Mouse (Mus musculus) adrenal gland, postnatal 10 days (tissue): ENCODE data around the gene Trap1. TPM values are rescaled to one million over a fixed set of nuclear protein-coding genes. Genes with fewer than 3 reads are reported as not detected.
"Not testable (repeated sequence)": the region's sequence is repeated elsewhere in the genome, so short reads cannot be mapped to it uniquely, and the experiment has no call there.

ENCODE experiments used
- DNase-seq: peaks from one replicate; pipeline ENCODE4 v3.0.0; 2021; ENCODE audit warnings: mixed read lengths
- long read RNA-seq, 2 experiments: library from polyadenylated mRNA; stranded (forward); transcript quantifications; one replicate each; pipeline ENCODE4 v2.0.0; 2021
- total RNA-seq, 2 experiments: library from RNA; stranded (reverse); gene quantifications; 2 replicates each; pipeline ENCODE4 v1.2.3; 2021

Gene Trap1
- total RNA-seq = 100 to 1,000 TPM; 189 to 198 TPM
- long read RNA-seq, experiment 1, transcript Trap1-201 (18 exons, 2,320 nt) = major isoform, 239 of 300 reads
- long read RNA-seq, experiment 1, partial matches to known transcripts = 28 of 300 reads
- long read RNA-seq, experiment 1, other reads (novel, unspliced or antisense) = 33 of 300 reads
- long read RNA-seq, experiment 2, transcript Trap1-201 (18 exons, 2,320 nt) = major isoform, 147 of 167 reads
- long read RNA-seq, experiment 2, partial matches to known transcripts = 15 of 167 reads
- long read RNA-seq, experiment 2, other reads (novel, unspliced or antisense) = 5 of 167 reads

- peak; percentile 98 for DNase-seq
These were observed at the start of gene Trap1 for GRCm38 (mm10) chr16:4077384-4078061. Gene Trap1, minus strand, starts transcription at chr16:4077827.

GRCm38 (mm10) chr16:4117072-4117471 is 39.4 kb upstream of the Trap1 start:
- peak; percentile 5 for DNase-seq

- no peak for DNase-seq
These were observed 22.7 kb upstream of the Trap1 start for GRCm38 (mm10) chr16:4100374-4100773.

GRCm38 (mm10) chr16:4097521-4097920 is 19.9 kb upstream of the Trap1 start:
- DNase-seq = no peak

GRCm38 (mm10) chr16:4096898-4097297 is 19.3 kb upstream of the Trap1 start:
- no peak for DNase-seq

- DNase-seq = no peak
These were observed 18.5 kb upstream of the Trap1 start for GRCm38 (mm10) chr16:4096141-4096540.

- no peak for DNase-seq
These were observed 9.7 kb upstream of the Trap1 start for GRCm38 (mm10) chr16:4087214-4087913.

GRCm38 (mm10) chr16:4085851-4086387 is 8.3 kb upstream of the Trap1 start:
- DNase-seq = no peak

GRCm38 (mm10) chr16:4085051-4085450 is 7.4 kb upstream of the Trap1 start:
- DNase-seq = no peak

GRCm38 (mm10) chr16:4080419-4080818 is 2.8 kb upstream of the Trap1 start:
- DNase-seq = not testable (repeated sequence)

- DNase-seq = no peak
These were observed 2.0 kb upstream of the Trap1 start for GRCm38 (mm10) chr16:4079656-4080055.

- DNase-seq = not testable (repeated sequence)
These were observed 675 bp upstream of the Trap1 start for GRCm38 (mm10) chr16:4078302-4078701.

- no peak for DNase-seq
These were observed 2.8 kb downstream of the Trap1 start for GRCm38 (mm10) chr16:4074836-4075235.

GRCm38 (mm10) chr16:4074297-4074696 is 3.3 kb downstream of the Trap1 start:
- DNase-seq = no peak

- DNase-seq = peak; percentile 71
These were observed 9.0 kb downstream of the Trap1 start for GRCm38 (mm10) chr16:4068588-4068987.

- no peak for DNase-seq
These were observed 12.7 kb downstream of the Trap1 start for GRCm38 (mm10) chr16:4064945-4065344.

GRCm38 (mm10) chr16:4053811-4054210 is 23.8 kb downstream of the Trap1 start:
- no peak for DNase-seq

- no peak for DNase-seq
These were observed 25.0 kb downstream of the Trap1 start for GRCm38 (mm10) chr16:4052601-4053000.

- no peak for DNase-seq
These were observed 32.1 kb downstream of the Trap1 start for GRCm38 (mm10) chr16:4045524-4045923.

- peak; percentile 32 for DNase-seq
These were observed 33.5 kb downstream of the Trap1 start for GRCm38 (mm10) chr16:4044093-4044492.

GRCm38 (mm10) chr16:4041646-4042045 is 36.0 kb downstream of the Trap1 start:
- no peak for DNase-seq

GRCm38 (mm10) chr16:4040206-4040605 is 37.4 kb downstream of the Trap1 start:
- DNase-seq = no peak

GRCm38 (mm10) chr16:4037690-4038089 is 39.9 kb downstream of the Trap1 start:
- DNase-seq = no peak
